Mouse (Mus musculus): ENCODE measurements around the gene Ear1.
"Not testable (repeated sequence)": the region's sequence is repeated elsewhere in the genome, so short reads cannot be mapped to it uniquely, and the experiment has no call there.

Gene Ear1

DNA sequence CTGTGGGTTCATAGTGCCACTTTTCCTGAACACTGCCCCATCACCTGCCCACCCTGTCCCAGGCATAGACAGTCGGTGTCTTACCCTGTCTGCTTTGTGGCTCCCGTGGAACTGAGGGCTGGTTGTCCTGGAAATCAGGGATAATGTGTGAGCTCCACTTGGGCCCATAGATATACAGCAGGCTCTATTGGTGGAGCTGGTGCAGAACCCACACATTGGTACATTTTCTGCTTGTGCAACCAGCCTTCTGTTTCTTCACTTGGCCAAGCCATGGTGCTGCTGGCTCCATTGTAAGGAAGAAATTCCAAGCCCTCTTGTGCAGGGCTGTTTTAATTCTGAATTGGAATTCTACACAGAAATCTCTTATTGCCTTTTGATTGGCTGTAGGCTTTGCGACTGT lies at the start of gene Ear1:
Gene Ear1 (minus strand): TSS at position 101 of the 400 bp plus-strand sequence.
- DNase-seq (ENCODE audit: low read depth, low spot score): not testable (repeated sequence)

DNA sequence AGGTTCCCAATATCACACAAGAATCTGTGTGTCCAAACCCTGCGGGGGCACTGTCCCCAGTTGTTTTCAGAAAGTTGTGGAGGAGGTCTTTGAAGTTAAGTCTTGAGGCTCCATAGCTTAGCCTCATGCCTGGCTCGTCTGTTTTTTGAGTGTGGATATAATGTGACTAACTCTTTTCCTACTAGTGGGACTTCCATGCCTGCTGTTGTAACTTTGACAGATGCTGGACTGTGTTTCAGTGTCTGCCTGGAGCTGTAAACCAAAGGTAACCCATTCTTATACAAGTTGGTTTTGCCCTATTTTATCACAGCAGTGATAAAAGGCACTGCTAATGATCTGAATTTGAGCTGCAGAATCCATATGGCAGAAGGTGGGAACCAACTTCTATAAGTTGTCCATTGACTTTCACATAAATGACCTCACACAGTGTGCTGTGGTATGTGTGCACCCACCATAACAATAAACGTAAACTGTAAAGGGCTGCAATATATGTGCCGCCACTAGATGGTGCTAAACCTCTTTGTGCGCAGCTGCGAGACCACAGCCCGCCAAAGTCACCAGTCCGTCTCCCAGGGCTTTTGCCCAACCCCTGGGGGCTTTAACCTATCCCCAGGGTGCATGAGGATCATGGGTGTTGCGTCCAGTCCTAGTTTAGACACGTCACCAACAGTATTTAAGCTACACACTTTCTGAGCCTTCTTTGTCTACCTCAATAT lies 49.5 kb upstream of the Ear1 start, which contains the start of gene Gm8113:
Gene Gm8113 (plus strand): TSS at position 703 of the 716 bp plus-strand sequence.
- not testable (repeated sequence) for DNase-seq (ENCODE audit: low read depth, low spot score)

DNA sequence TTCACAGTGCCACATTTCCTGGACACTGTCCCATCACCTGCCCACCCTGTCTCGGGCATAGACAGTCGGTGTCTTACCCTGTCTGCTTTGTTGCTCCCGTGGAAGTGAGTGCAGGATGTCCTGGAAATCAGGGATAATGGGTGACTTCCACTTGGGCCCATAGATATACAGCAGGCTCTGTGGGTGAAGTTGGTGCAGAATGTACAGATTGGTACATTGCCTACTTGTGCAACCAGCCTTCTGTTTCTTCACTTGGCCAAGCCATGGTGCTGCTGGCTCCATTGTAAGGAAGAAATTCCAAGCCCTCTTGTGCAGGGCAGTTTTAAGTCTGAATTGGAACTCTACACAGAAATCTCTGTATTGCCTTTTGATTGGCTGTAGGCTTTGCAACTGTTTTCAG lies 48.1 kb upstream of the Ear1 start, which contains the start of gene Ear10:
Gene Ear10 (minus strand): TSS at position 101 of the 400 bp plus-strand sequence.
- DNase-seq (ENCODE audit: low read depth, low spot score): not testable (repeated sequence)

DNA sequence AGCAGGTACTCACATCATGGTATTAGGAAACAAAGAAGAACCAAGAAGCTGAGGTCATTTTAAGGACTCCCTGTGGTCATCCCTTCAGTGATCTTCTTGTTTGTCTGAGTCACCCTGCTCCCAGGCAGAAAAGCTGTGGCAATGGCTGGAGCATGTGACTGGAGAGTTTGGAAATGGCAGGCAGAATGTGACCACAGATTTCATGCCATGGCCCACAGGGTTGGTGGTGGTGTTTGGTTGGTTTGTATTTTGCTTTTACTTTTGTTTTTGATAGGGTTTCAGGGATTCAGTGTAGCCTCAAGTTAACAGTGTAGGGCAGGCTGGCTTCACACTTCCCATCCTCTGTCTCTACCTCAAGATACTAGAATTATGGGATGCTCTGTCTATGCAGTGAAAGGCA lies 42.9 kb upstream of the Ear1 start:
- not testable (repeated sequence) for DNase-seq (ENCODE audit: low read depth, low spot score)

DNA sequence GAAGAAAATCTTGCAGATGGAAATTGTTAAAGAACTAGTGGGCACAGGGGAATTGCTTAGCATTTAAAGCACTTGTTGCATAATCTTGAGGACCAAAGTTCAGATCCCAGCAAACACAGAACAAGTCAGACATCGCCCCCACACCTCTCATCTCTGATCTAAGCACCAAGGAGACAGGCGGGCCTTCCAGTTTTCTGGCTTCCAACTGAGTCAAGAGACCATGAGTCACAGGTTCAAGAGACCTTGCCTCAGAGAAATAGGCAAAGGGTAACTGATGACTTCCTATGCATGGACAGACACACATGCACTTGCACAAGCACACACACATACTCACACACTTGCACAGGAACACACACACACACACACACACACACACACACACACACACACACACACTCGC lies 23.3 kb upstream of the Ear1 start:
- DNase-seq (ENCODE audit: low read depth, low spot score): not testable (repeated sequence)

DNA sequence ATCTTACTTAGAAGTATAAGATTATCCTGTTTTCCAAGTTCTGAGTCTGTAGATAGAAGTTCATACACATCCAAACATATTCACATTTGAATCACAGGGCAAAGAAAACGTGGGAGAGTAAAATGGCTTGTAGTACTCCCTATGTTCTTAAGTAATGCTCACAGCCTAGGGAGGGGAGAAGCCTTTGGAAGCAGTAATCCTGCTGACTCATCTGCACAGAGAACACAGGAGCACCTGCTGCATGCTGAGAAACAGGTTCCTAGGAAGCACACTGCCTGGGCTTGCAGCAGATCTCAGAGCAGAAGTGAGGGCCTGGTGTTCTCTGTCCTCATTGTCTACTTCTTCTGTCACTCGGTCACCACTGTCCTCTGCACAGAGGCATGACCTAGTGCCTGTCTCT lies 20.0 kb upstream of the Ear1 start:
- DNase-seq (ENCODE audit: low read depth, low spot score): not testable (repeated sequence)

DNA sequence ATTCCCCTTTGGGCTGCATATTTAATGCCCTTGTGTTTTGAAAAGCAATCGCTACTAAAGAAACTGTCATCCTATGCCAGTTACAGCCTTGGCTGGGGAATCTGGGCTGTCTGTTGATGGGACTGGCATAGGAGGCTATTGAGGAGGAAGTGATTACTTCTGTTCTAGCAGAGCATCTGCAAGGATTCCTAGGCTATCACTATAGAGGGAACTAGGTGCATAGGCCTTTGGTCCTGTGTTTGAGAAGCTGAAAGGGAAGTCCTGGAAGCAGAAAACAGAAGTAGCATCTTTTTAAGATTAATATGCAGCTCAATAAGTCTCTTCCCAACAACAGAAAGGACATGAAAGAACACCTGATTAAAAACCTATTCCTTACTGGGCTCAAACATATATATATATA lies 16.0 kb upstream of the Ear1 start:
- DNase-seq (ENCODE audit: low read depth, low spot score): not testable (repeated sequence)

DNA sequence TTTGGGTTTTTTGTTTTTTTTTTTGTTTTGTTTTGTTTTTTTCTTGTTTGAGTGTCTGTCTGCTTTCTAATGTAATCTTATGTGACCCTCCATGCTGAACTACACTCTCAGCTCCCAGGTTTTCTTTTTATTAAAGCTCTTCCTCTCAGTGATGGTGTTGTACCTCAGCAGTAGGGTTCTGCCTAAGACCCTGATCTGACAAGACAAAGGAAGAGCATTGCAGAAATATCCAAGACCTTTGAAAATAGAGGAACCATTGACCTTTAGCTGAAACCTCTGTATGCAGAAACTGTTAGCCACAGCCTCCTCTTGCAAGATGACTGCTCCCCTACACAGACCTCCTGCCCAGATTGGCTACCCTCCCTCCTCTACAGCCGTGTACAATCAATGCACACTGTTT lies 10.9 kb upstream of the Ear1 start:
- not testable (repeated sequence) for DNase-seq (ENCODE audit: low read depth, low spot score)

DNA sequence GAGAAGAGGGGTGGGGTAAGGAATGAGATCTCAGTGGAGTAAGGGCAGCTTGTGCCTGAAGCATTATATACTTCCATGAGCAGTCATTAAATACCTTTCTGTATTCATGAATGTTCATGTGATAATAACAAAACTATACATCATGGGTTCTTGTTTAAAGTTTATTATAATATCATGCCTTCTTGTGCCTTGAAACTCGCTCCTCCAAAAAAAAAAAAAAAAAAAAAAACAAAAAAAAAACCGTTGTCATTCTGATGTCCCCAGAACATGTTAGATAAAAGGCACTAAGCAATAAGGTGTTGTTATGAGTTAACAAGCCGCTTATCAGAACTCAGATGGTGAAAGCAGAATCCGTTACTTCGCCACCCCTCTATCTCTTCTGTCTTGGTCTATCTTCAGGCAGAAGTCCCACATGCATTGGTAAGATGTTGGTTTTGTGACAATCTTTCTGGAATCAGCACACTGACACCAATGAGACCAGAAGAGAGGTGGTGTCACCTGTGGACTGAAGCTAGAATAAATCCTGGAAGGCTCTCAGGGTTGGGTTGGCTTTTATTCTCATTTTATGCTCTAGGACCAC lies 4.7 kb upstream of the Ear1 start:
- DNase-seq (ENCODE audit: low read depth, low spot score): not testable (repeated sequence)

DNA sequence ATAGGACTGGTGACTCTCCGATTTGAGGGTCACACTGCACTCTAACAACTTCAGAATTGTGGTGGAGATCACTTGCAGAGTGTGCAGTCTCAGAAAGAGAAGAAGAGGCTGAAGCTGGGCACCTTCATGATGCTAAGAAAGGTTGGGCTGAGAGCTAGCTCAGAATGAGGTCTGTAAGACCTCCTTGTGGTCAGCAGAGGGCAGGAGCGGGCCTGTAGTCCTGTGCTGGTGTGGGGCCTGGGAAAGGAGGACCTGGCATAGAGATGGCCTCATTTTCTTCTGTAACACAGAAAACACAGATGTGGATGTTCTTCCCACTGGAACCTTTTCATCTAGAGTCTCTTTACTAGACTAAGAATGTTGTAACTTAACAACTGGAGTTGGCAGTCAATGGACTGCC lies 2.5 kb upstream of the Ear1 start:
- not testable (repeated sequence) for DNase-seq (ENCODE audit: low read depth, low spot score)

DNA sequence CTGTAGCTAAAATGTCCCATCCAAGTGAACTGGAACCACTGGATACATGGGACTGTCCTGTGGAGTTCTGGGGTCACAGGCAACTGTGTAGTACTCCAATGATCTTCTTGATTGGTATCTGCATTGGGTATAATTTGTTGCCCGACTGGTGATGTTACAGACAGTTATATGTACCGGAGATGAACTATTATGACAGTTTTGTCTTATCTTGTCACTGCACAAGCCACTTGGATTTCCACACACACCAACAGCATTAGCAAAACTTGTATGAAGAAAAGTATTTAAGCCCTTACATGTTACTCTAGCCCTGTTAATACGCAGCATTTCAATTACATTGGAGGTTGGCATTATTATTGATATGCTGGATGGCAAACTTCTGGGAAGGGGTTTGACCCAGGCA lies 455 bp downstream of the Ear1 start:
- DNase-seq (ENCODE audit: low read depth, low spot score): not testable (repeated sequence)

DNA sequence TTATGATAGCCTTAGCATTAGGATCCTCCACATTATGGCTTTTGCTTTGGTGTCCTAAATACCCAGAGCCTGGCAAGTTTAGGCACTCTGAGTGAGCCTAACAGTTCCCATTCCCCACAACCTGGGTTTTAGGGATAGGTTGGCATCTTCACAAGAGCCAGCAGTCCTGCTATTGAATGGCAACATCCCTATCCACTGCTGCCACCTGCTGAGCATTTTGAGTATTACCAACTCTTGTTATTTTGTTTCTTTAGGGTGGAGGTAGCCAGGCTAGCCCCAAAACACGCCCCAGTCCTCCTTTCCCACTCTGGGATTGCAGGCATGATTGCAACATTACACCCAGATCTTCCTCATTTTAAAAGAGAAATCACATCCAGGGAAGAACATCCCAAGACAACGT lies 14.8 kb downstream of the Ear1 start:
- not testable (repeated sequence) for DNase-seq (ENCODE audit: low read depth, low spot score)

DNA sequence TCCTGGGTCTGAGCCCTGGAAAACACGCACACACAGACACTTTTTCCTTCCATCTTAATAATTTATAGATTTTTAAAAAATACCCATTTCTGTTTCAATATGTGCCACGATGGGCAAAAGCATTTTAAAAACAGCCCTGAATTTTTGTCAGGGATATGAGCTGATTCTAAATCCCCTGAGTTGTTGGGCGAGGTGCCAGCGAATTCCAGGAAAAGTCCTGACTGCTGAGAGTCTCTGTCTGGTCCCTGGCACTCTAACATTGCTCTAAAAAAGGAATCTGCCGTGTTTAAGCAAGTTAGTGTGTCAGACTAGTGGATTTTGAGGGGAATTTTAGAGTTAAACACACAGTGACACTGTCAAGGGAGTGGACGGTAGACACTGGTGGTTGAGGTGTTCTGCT lies 15.9 kb downstream of the Ear1 start:
- DNase-seq (ENCODE audit: low read depth, low spot score): not testable (repeated sequence)

DNA sequence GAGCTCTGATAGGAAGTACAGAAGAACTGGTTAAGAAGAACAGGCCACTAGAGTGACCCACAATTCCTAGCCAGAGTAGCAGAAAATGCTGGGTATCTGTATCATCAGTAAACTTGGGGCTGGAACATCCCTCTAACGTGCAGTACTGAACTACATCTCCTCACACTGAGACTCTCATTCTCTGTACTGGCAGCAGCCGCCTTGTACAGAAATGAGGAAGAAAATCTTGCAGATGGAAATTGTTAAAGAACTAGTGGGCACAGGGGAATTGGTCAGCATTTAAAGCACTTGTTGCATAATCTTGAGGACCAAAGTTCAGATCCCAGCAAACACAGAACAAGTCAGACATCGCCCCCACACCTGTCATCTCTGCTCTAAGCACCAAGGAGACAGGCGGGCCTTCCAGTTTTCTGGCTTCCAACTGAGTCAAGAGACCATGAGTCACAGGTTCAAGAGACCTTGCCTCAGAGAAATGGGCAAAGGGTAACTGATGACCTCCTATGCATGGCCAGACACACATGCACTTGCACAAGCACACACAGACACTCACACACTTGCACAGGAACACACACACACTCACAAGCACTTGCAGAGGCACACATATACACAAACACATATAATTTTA lies 31.3 kb downstream of the Ear1 start:
- DNase-seq (ENCODE audit: low read depth, low spot score): not testable (repeated sequence)

DNA sequence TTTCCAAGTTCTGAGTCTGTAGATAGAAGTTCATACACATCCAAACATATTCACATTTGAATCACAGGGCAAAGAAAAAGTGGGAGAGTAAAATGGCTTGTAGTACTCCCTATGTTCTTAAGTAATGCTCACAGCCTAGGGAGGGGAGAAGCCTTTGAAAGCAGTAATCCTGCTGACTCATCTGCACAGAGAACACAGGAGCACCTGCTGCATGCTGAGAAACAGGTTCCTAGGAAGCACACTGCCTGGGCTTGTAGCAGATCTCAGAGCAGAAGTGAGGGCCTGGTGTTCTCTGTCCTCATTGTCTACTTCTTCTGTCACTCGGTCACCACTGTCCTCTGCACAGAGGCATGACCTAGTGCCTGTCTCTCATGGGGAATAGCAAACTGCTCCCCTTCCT lies 34.3 kb downstream of the Ear1 start:
- DNase-seq (ENCODE audit: low read depth, low spot score): not testable (repeated sequence)

DNA sequence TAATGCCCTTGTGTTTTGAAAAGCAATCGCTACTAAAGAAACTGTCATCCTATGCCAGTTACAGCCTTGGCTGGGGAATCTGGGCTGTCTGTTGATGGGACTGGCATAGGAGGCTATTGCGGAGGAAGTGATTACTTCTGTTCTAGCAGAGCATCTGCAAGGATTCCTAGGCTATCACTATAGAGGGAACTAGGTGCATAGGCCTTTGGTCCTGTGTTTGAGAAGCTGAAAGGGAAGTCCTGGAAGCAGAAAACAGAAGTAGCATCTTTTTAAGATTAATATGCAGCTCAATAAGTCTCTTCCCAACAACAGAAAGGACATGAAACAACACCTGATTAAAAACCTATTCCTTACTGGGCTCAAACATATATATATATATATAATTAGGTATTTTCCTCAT lies 40.0 kb downstream of the Ear1 start:
- DNase-seq (ENCODE audit: low read depth, low spot score): not testable (repeated sequence)

DNA sequence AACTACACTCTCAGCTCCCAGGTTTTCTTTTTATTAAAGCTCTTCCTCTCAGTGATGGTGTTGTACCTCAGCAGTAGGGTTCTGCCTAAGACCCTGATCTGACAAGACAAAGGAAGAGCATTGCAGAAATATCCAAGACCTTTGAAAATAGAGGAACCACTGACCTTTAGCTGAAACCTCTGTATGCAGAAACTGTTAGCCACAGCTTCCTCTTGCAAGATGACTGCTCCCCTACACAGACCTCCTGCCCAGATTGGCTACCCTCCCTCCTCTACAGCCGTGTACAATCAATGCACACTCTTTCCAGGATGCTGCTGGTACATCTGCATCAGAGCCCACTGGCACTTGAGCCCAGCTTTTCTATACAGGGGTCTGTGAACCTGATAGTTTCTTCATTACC lies 44.9 kb downstream of the Ear1 start:
- DNase-seq (ENCODE audit: low read depth, low spot score): not testable (repeated sequence)

DNA sequence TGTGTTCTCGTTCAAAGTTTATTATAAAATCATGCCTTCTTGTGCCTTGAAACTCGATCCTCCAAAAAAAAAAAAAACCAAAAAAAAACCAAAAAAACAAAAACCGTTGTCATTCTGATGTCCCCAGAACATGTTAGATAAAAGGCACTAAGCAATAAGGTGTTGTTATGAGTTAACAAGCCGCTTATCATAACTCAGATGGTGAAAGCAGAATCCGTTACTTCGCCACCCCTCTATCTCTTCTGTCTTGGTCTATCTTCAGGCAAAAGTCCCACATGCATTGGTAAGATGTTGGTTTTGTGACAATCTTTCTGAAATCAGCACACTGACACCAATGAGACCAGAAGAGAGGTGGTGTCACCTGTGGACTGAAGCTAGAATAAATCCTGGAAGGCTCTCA lies 51.1 kb downstream of the Ear1 start:
- not testable (repeated sequence) for DNase-seq (ENCODE audit: low read depth, low spot score)

DNA sequence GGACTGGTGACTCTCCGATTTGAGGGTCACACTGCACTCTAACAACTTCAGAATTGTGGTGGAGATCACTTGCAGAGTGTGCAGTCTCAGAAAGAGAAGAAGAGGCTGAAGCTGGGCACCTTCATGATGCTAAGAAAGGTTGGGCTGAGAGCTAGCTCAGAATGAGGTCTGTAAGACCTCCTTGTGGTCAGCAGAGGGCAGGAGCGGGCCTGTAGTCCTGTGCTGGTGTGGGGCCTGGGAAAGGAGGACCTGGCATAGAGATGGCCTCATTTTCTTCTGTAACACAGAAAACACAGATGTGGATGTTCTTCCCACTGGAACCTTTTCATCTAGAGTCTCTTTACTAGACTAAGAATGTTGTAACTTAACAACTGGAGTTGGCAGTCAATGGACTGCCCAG lies 53.4 kb downstream of the Ear1 start:
- DNase-seq (ENCODE audit: low read depth, low spot score): not testable (repeated sequence)

DNA sequence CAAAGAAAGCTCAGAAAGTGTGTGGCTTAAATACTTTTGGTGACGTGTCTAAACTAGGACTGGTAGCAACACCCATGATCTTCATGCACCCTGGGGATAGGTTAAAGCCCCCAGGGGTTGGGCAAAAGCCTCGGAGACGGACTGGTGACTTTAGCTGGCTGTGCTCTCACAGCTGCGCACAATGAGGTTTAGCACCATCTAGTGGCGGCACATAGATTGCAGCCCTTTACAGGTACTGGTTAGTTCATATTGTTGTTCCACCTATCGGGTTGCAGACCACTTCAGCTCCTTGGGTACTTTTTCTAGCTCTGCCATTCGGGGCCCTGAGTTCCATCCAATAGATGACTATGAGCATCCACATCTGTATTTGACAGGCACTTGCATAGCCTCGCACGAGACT lies 62.9 kb downstream of the Ear1 start:
- DNase-seq (ENCODE audit: low read depth, low spot score): not testable (repeated sequence)

DNA sequence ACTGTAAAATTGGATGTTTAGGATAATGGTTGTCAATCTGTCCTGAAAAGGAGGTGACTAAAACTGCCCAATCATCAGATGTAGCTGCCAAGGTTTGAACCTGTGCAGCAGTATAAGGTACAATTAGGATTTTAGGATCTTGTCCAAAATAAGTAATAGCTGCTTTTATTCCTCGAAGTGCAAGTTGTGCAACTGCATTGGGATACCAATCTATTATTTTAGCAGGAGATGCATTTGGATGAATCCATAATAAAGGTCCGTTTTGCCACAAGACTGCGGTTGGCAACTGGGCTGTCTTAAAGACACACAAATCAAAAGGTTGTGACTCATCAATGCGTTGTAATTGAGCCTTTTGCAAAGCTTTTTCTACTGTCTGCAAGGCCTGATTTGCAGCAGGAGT lies 67.2 kb downstream of the Ear1 start:
- not testable (repeated sequence) for DNase-seq (ENCODE audit: low read depth, low spot score)

DNA sequence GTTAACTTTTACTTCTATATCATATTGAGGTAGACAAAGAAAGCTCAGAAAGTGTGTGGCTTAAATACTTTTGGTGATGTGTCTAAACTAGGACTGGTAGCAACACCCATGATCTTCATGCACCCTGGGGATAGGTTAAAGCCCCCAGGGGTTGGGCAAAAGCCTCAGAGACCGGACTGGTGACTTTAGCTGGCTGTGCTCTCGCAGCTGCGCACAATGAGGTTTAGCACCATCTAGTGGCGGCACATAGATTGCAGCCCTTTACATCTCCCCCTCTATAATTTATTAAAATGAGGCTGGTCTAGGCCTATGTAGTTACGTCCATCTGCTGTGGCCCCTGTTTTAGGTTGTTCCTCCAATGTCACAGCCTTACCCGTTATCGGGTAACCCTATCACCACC lies 70.9 kb downstream of the Ear1 start:
- not testable (repeated sequence) for DNase-seq (ENCODE audit: low read depth, low spot score)

Data from c-Kit-negative CD71-positive TER-119-positive erythroid progenitor cells, embryonic 14.5 days (primary cell).